Mouse (Mus musculus) macrophage (primary cell): Measurements from ENCODE around the gene Foxd2. TPM values are rescaled to one million over a fixed set of nuclear protein-coding genes. Genes with fewer than 3 reads are reported as not detected.

Source experiments
- polyA plus RNA-seq: library from polyadenylated mRNA; stranded (reverse); fragments of 250-400 nt; gene quantifications from 3 replicates; pipeline ENCODE4 v1.2.4, GENCODE M21; 2018; ENCODE audit warnings: inconsistent platforms

Gene Foxd2
- polyA plus RNA-seq, 1 experiment from 2014 or later = 0.37 TPM

Other genes with a start within 250 kb of the Foxd2 start
- not detected in 3 replicates for gene Gm12830, start 87.2 kb downstream of the Foxd2 start, polyA plus RNA-seq
- gene Foxe3, start 17.1 kb upstream of the Foxd2 start, polyA plus RNA-seq = not detected in 3 replicates
- gene Cmpk1, start 78.4 kb upstream of the Foxd2 start, polyA plus RNA-seq = 89.7 to 330 TPM (median 144 TPM) in 3 replicates
- 1.1 to 3.7 TPM (median 1.2 TPM) in 3 replicates for gene Stil, start 91.3 kb upstream of the Foxd2 start, polyA plus RNA-seq
- 3.6 to 11.5 TPM (median 5.3 TPM) in 3 replicates for gene Tal1, start 147.6 kb upstream of the Foxd2 start, polyA plus RNA-seq
- gene Pdzk1ip1, start 179.8 kb upstream of the Foxd2 start, polyA plus RNA-seq = 24.4 to 124 TPM (median 41.0 TPM) in 3 replicates
- not detected in 3 replicates for gene Cyp4x1, start 225.4 kb upstream of the Foxd2 start, polyA plus RNA-seq